Mouse (Mus musculus) CD4-positive, CD25-positive, alpha-beta regulatory T cell (primary cell): Measurements from ENCODE around the gene Gm21860. TPM values are rescaled to one million over a fixed set of nuclear protein-coding genes. Genes with fewer than 3 reads are reported as not detected.

Experiments
- polyA plus RNA-seq: library from polyadenylated mRNA; unstranded; fragments of 100-300 nt; shearing (Covaris generic); gene quantifications from one replicate; pipeline ENCODE4 v1.2.1, GENCODE M21; 2017

Gm21860 gene
- not detected for polyA plus RNA-seq

GRCm38 (mm10) chrY:90754721-90755120 is at the start of gene Gm21860:
Gm21860 (minus strand) TSS chrY:90754821.

DNA sequence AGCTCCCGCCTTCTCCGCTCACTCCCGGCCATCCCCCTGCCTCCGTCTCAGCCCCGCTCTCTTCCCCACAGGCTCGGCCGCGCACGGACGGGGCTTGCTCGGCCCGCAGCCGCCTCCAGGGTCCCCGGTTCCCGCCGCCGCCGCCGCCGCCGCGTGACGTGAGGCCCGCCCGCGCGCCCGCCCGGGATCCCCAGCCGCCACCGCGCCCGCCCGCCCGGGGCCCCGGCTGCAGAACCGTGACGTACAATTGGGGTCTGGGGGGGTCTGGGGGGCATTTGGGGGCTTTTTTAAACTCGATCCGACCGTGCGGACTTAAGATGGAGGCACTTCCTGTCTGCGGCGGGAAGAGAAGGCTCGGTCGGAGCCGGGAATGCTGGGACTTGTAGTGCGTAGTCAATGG is 29.8 kb upstream of the Gm21860 start, which contains the start of gene Gm47283:
Gm47283 (plus strand) TSS at position 301 of the 400 bp plus-strand sequence.

Other genes with a start within 250 kb of the Gm21860 start
- gene Gm47283, start 29.9 kb upstream of the Gm21860 start, polyA plus RNA-seq, result not detected
- not detected for gene Gm21748, start 84.4 kb upstream of the Gm21860 start, polyA plus RNA-seq